ENCODE assay signal across 8 mouse cellular contexts in the genomic region with DNA sequence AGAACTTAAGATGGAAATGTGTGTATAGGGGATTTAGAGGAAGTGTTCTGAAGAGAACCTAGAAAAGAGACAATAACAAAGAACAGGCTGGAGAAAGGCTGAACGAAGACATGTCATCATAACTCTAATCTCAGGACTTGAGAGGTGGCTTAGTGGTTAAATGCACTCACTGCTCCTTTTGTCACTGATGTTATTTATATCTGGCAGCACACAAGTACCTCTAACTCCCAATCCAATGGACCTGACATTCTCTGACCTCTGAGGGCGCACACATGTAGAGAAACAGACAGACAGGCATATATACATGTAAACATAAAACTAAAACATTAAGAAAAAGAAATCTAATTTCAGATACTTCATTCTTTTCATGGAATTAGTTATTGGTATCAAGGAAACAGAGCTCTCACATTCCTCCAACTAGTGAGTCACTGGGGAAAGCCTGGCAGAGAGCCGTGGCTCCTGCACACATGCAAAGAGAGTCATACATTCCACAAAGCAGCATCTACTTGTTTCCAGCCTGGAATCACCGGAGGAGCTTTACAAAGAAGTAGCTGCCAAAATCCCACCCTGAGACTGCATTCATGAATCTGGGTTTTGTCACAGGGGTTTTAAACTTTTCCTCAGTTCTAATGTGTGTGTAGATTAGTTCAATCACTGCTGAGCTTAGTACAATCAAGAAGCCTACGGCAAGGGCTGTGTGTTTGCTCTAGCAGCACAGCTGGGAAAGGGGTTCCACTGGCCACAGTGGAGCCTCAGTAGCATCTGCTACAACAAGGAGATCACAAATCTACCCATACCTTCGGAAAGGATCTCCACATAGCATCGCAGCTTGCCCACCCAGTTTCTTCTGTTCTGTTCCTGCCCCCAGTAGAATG.
DNase-seq lines count a peak whose midpoint lies in the region; ATAC-seq and TF ChIP-seq lines count a peak whose summit lies in the region.

No protein-coding gene starts in this region.

- H3K4me3 ChIP-seq in C2C12 (ENCODE audit: insufficient read depth, poor library complexity, severe bottlenecking): no peak overlapping the region
- no peak overlapping the region for H3K4me3 ChIP-seq in forebrain, embryonic 12.5 days (replicated peaks)

- H3K4me2 ChIP-seq in forebrain, embryonic 12.5 days: no peak overlapping the region

- no peaks in the 10 kb centered on the region for H3K79me2 ChIP-seq in C2C12 (ENCODE audit: control insufficient read depth, insufficient read depth)

- TF ChIP-seq CTCF in C2C12 (IDR thresholded peaks at IDR 0.05; ENCODE audit: control insufficient read depth, insufficient read depth, insufficient read length): no peak

- no peaks in the 10 kb centered on the region for H3K36me3 ChIP-seq in C2C12 (ENCODE audit: control insufficient read depth, insufficient read depth)
- no peaks in the 10 kb centered on the region for H3K36me3 ChIP-seq in forebrain, embryonic 12.5 days (replicated peaks)

- no peak for ATAC-seq in forebrain, embryonic 12.5 days (ENCODE audit: low FRiP score)

- no peaks in the 10 kb centered on the region for H3K9me3 ChIP-seq in forebrain, embryonic 12.5 days

- H3K9ac ChIP-seq in forebrain, embryonic 12.5 days: no peak overlapping the region

- no peaks in the 10 kb centered on the region for H3K27me3 ChIP-seq in C2C12 (ENCODE audit: control insufficient read depth, insufficient read depth, insufficient read length)
- no peaks in the 10 kb centered on the region for H3K27me3 ChIP-seq in forebrain, embryonic 12.5 days

- no peaks in the 10 kb centered on the region for H3K4me1 ChIP-seq in forebrain, embryonic 12.5 days

- 83% methylated on average over 7 of the region's 7 CpGs for WGBS in forebrain, embryonic 12.5 days

- no peaks in the 10 kb centered on the region for H3K79me3 ChIP-seq in C2C12 (ENCODE audit: low read depth)

- no peak overlapping the region for H3ac ChIP-seq in C2C12 (ENCODE audit: control insufficient read depth, insufficient read length, low read depth)

- H3K27ac ChIP-seq in forebrain, embryonic 12.5 days: no peak overlapping the region

- DNase-seq in 3134 (ENCODE audit: extremely low read depth, insufficient read length, low spot score): peak; percentile 14
- DNase-seq in heart, adult 9 months (ENCODE audit: low spot score in 2 of 2): peak; percentile 10 to 38
- DNase-seq in layer of hippocampus, postnatal 14 days (ENCODE audit: low spot score in 2 of 2): peak; percentile 8 to 18
- no peak for DNase-seq in thymus, postnatal 14 days
- DNase-seq in embryo, embryonic 9.5 days (ENCODE audit: extremely low spot score): no peak
- DNase-seq in cerebellum, adult 8-10 months: no peak

TF ChIP-seq in C2C12, 6 proteins besides CTCF, POLR2A, EP300 and RAD21:
- TF ChIP-seq FOSL1 (IDR thresholded peaks at IDR 0.05; ENCODE audit: insufficient read depth, low read length, poor library complexity, severe bottlenecking) (peak; percentile 22), USF1 (IDR thresholded peaks at IDR 0.05; ENCODE audit: low read depth) (no peak)

Comparison
In these comparisons a context has a peak if more than half of its experiments do, and no peak if none do; other contexts are left out.
1. DNase-seq: peak in 3134 (single experiment), heart, adult 9 months (2 of 2) and layer of hippocampus, postnatal 14 days (2 of 2); none in thymus, postnatal 14 days (single experiment), embryo, embryonic 9.5 days (single experiment) and cerebellum, adult 8-10 months (single experiment).